Mouse (Mus musculus) kidney, adult 18-20 months (tissue): ENCODE results near the gene Amd1.

Source experiments
- DNase-seq: peaks from one replicate; pipeline ENCODE4 v3.0.0; 2021

Amd1 gene

GRCm38 (mm10) chr10:40249625-40250024 lies 52.4 kb downstream of the Amd1 start:
- no peak for DNase-seq

GRCm38 (mm10) chr10:40247166-40247716 lies 54.7 kb downstream of the Amd1 start:
- DNase-seq: peak; percentile 11

- DNase-seq: peak; percentile 85
Measured at GRCm38 (mm10) chr10:40246374-40247165, 55.4 kb downstream of the Amd1 start, which contains the start of gene Rpf2. Gene Rpf2, minus strand, starts transcription at chr10:40247036.

- no peak for DNase-seq
Measured at GRCm38 (mm10) chr10:40237826-40238225, 64.2 kb downstream of the Amd1 start.
